Mouse (Mus musculus) spleen, postnatal 10 days (tissue): ENCODE results near the gene Zfhx3.

Experiments used
- DNase-seq, 2 experiments: peaks; one replicate each; pipeline ENCODE4 v3.0.0; 2021 to 2022; ENCODE audit warnings: low spot score in 2 of 2

The Zfhx3 gene

GRCm38 (mm10) chr8:108859001-108859400 is 916.6 kb downstream of the Zfhx3 start:
- DNase-seq: no peak

GRCm38 (mm10) chr8:108859983-108860382 is 917.5 kb downstream of the Zfhx3 start:
- DNase-seq: no peak

- DNase-seq: no peak
Measured at GRCm38 (mm10) chr8:108863440-108863839, 921.0 kb downstream of the Zfhx3 start.

- DNase-seq: peak in 1 of 2 experiments; percentile 23
Measured at GRCm38 (mm10) chr8:108866430-108866829, 924.0 kb downstream of the Zfhx3 start.

GRCm38 (mm10) chr8:108867482-108868258 is 925.2 kb downstream of the Zfhx3 start:
- no peak for DNase-seq

- no peak for DNase-seq
Measured at GRCm38 (mm10) chr8:108868259-108869090, 926.0 kb downstream of the Zfhx3 start.

- no peak for DNase-seq
Measured at GRCm38 (mm10) chr8:108869420-108869819, 927.0 kb downstream of the Zfhx3 start.

GRCm38 (mm10) chr8:108869935-108870334 is 927.5 kb downstream of the Zfhx3 start:
- DNase-seq: no peak

GRCm38 (mm10) chr8:108870371-108870770 is 927.9 kb downstream of the Zfhx3 start:
- no peak for DNase-seq

GRCm38 (mm10) chr8:108875722-108876121 is 933.3 kb downstream of the Zfhx3 start:
- DNase-seq: no peak

- no peak for DNase-seq
Measured at GRCm38 (mm10) chr8:108880101-108880500, 937.7 kb downstream of the Zfhx3 start.

GRCm38 (mm10) chr8:108881336-108881735 is 938.9 kb downstream of the Zfhx3 start:
- DNase-seq: no peak

- no peak for DNase-seq
Measured at GRCm38 (mm10) chr8:108882073-108882472, 939.6 kb downstream of the Zfhx3 start.

GRCm38 (mm10) chr8:108883381-108883780 is 940.9 kb downstream of the Zfhx3 start:
- no peak for DNase-seq

- no peak for DNase-seq
Measured at GRCm38 (mm10) chr8:108884947-108885346, 942.5 kb downstream of the Zfhx3 start.

- no peak for DNase-seq
Measured at GRCm38 (mm10) chr8:108885450-108885849, 943.0 kb downstream of the Zfhx3 start.

GRCm38 (mm10) chr8:108885861-108886260 is 943.4 kb downstream of the Zfhx3 start:
- DNase-seq: no peak

- DNase-seq: peak; percentile 52 to 76
Measured at GRCm38 (mm10) chr8:108886599-108887255, 944.3 kb downstream of the Zfhx3 start.

GRCm38 (mm10) chr8:108887256-108887615 is 944.8 kb downstream of the Zfhx3 start:
- DNase-seq: peak in 1 of 2 experiments; percentile 32

- DNase-seq: no peak
Measured at GRCm38 (mm10) chr8:108887890-108888289, 945.4 kb downstream of the Zfhx3 start.

- no peak for DNase-seq
Measured at GRCm38 (mm10) chr8:108888924-108889323, 946.5 kb downstream of the Zfhx3 start.

- no peak for DNase-seq
Measured at GRCm38 (mm10) chr8:108889406-108889805, 947.0 kb downstream of the Zfhx3 start.
